Mouse (Mus musculus): ENCODE data around the gene Nmt1.
A peak's percentile ranks its signal among the peaks of the same experiment; 100 is the strongest.

The Nmt1 gene

DNA sequence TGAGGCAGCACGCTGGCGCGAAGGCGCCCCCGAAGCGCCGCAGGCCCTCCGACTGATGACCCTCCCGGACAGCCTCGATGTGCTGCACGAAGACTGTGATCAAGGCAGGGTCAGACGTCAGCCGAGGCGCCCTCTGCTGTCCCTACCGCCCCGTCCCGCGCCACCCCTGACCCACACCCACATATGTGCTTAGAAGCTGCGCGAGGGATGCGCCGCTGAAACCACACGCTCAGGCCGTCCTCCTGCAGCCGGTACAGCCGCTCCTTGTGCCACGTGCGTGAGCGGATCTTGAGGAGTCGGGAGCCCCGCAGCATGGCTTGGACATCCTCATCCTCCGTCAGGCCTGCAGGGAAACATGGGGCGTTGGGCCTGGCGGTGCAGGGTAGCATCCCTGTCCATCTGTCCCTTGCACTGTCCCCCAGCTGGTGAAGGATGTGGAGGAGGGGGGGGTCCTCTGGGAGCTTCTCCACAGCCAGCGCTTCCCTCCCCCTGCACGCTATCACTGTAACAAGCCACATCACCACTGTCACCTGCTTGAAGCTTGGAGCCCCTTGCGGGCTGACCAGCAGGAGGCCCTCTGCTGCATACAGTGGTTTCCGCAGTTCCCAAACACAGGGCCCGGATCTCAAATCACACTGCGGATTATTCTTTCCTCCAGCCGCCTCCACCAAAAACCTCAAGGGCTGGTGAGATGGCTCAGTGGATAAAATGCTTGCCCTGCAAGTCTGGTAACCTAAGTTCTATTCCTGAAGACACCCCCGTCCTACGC, 52.5 kb downstream of the Nmt1 start:
- no peak for DNase-seq

GRCm38 (mm10) chr11:103081631-103082030, 53.6 kb downstream of the Nmt1 start:
- no peak for DNase-seq

DNA sequence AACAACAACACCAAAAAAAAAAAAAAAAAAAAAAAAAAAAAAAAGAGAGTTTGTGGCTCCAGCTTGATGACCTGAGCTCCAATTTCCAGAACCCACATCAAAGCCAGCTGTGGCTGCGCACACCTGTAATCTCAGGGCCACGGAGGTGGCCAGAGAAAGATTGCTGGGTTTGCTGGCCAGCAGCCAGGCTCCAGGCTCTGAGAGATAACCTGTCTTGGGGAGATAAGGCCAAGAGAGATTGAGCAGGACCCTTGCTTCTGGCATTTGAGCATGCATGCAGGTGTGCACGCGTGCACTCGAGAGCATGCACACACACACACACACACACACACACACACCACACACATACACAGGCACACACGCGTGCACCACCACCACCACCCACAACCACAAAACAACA, 65.3 kb downstream of the Nmt1 start:
- DNase-seq = no peak

DNA sequence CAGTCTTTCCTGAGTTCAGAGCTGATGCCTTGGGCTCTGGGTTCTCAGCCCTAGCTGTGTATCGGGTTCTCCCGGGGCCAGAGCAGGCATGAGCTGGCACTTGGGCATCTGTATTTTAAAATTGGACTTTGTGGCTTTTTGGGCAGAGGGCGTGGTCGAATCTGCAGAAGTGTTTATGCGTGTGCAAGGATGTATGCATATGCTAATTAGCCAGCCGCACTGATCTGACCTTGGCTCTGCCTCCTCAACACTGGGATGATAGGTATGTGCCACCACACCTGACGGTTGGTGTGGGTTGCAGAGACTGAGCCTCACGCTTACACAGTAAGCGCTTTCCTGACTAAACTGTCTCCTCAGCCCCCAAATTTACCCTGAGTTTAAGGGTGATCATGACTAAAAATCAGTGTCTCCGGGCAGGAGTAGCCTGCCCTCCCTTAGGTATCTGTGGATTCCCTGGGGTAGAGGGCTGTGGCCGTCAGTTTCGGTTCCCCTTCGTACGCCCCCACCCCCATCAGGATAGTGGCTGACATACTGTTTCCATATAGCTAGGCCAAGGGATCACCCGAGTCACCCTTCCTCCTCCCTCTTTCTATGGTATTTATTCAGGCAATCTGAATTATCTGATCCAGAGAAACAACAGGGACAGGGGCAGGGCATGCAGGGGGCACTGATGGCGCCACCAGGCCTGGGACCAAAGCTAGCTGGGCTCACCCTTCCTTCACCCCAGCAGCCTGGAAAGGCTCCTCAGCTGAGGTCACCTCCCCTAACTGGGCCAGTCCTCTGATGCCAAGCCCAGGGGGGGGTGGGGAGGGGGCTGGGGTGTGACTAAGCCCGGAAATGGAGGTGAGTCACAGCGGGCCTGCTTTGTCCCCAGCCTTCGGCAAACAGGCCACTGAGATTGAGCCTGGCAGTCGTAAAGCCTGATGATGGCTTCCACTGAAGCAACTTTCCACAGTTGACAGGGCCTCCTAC, 66.2 kb downstream of the Nmt1 start:
- DNase-seq = peak; percentile 35 to 38

DNA sequence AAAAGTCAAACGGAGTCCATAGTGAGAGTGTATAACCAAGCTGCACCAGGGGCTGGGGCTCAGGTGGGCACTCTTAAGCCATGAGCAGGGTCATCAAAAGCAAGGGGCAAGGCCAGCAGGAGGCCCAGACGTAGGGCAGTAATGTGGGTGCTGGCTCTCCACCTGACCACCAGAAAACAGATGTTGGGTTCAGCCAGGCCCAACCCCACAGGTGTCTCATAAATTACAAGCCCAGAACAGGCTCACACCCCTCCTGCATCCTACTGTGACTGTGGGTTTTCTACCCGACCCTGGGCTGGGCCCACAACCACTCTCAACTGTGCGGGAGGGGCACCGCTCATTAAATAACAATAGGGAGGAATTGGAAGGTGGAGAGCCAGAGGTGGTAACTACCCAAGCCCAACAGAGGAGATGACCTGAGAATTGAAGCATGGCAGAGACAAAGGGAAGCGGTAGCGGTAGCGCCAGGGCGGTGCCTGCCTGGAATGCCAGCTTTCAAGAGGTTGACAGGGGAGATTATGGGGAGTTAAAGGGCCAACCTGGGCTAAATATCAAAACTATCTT, 67.2 kb downstream of the Nmt1 start:
- no peak for DNase-seq

DNA sequence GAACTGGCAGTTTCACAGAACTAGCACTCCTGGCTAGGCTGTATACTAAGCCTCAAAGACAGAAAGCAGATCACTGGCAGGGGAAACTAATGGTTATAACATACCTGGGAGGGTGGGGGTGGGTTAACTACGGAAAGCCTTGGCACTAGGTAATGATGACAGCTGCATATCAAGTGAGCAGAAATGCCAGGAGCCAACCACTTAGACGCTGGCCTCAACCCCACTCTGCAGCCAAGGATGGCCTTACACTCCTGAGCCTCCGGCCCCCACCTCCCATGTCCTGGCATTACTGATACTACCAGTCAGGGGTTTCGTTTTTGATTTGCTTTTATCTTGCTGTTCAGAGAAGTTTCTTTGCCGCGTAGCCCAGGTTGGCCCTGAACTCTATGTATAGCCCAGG, 67.8 kb downstream of the Nmt1 start:
- no peak for DNase-seq

GRCm38 (mm10) chr11:103096979-103097894, 69.2 kb downstream of the Nmt1 start:
- no peak for DNase-seq

GRCm38 (mm10) chr11:103098531-103099190, 70.7 kb downstream of the Nmt1 start:
- no peak for DNase-seq

DNA sequence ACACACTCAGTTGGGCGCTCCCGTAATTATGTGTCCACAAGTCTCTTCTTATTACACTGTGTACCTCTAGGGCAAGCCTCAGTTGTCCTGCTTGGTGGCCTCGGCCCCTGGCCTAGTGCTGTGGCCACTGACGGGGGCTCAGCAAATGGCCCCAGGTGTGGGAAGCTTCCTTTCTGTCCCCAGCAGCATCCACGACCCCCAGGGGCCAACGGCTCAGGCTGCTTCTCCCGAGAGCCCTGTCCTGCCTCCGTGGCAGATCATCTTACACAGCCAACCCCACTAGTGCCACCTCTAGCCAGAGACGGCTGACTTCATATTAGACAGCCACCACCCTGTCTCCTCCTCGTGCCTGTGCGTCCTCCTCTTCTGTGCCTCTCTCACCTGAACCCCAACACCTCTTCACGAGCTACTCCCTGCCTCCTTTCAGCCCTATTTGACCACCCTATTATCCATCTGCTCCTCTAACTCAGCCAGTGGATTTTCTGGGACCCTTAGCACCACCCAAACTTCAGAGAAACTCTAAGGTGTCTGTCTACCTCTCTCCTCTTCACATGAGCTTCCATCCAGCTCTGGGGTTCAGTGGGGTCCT, 71.5 kb downstream of the Nmt1 start:
- no peak for DNase-seq

DNA sequence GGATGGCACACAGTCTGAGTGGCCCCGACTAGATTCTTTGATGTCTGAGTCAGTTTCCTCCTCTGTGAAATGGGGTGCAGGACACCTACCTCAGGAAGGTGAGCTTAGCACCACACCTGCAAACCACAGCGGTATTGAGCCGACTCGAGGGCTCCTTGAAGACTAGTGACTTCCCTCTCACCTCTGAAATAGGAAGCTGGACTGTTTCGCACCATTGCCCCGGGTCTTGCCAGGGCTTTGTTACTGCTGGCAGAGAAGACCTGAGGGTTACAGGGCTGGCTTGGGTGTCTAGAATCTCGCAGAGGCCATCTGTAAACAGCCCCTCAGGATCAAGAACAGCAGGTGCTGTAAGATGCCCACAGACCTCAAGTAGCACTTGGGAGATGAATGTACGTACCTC, 72.4 kb downstream of the Nmt1 start:
- DNase-seq = no peak

- peak; percentile 51 to 60 for DNase-seq
These were observed 73.5 kb downstream of the Nmt1 start, which contains the start of the genes Plcd3 and Acbd4 for GRCm38 (mm10) chr11:103101481-103101865. Gene Plcd3 (minus strand): TSS chr11:103101658. Gene Acbd4 (plus strand): TSS chr11:103101682.

- DNase-seq = peak; percentile 25 to 50
These were observed 74.0 kb downstream of the Nmt1 start for GRCm38 (mm10) chr11:103101866-103102501.

DNA sequence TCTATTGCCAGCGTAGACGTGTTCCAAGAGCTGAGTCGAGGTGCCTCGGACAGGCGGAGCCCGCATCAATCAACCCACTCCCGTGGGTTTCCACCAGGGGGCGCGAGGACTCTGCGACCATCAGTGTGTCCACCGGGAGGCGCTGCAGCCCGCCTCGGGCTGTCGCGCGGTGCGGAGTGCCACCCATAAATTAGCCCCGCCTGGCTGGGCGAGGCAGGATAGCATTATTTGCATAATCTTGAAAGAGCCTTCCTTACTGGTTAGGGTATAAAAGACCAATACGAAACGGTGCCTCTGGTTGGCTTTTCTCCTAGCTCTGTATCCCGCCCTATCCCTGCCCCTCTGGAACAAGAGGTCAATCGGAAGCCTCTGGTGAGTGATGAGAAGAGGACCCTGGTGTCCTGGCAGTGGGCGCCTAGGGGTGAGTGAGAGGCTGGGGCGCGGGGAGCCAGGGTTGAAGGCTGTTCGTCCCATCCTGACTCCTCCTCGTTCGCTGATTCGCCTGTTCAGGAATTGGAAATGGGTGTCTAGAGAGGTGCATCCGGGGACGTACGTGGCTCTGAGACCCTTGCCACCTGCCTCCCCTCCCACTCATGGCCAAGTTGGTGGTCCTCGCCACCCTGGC, 74.8 kb downstream of the Nmt1 start:
- peak; percentile 94 to 98 for DNase-seq

- no peak for DNase-seq
These were observed 75.6 kb downstream of the Nmt1 start for GRCm38 (mm10) chr11:103103621-103104020.

DNA sequence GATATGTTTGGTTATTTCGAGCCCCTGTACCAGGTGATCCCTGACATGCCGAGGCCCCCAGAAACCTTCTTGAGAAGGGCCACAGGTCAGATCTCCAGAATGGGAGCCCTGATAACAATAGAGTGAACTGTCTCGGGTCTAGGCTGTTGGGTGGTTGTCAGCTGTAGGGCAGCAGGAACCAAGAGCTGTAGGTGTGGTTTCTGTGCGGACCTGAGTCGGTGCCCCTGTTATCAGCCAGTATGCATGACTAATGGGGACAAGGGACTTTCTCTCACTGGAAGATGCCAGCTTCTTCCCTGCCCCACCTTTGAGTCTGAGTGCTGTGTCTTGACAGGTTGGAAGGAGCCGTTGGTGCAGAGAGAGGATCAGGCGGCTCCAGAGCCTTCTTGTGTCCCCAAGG, 76.5 kb downstream of the Nmt1 start:
- no peak for DNase-seq

- no peak for DNase-seq
These were observed 77.3 kb downstream of the Nmt1 start for GRCm38 (mm10) chr11:103105180-103105725.

DNA sequence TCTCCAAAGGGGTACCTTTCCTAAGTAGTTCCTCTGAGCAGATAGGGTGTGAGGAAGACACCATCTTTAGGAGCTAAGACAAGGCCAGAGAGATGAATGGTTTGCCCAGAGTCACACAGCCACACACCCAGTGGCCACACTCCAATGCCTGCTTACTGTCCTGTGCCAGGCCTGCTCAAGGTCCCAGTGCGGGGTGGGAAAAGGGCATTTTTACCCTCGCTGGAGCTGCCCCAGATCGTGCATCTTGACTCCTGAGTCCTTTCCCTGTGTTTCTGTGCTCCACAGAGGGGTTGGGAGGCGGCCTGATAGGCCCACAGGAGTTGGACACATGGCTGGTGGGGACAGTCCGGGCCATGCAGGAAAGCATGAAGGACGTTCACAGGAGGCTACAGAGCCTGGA, 77.8 kb downstream of the Nmt1 start:
- no peak for DNase-seq

DNA sequence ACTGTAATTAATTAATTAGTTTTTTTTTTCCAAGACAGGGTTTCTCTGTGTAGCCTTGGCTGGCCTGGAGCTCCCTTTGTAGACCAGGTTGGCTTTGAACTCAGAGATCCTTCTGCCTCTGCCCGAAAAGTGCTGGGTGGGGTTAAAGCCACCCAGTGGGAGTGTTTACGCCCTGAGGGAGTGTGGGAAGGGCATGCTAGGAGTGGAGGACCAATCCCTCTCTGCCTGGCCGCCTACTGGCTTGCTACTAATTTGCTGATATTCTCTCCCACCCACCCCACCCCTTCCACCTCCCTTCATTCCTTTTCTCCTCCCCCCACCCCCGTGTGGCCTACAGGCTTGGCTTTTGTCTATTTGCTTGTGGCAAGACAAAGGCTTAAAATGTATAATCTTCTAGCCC, 78.4 kb downstream of the Nmt1 start:
- DNase-seq = no peak

- DNase-seq = no peak
These were observed 83.3 kb downstream of the Nmt1 start for GRCm38 (mm10) chr11:103111301-103111700.

Data from spleen, adult 18-20 months (tissue).